Mouse (Mus musculus) forebrain, embryonic 13.5 days (tissue): ENCODE data around the gene Rhox7a. TPM values are rescaled to one million over a fixed set of nuclear protein-coding genes. Genes with fewer than 3 reads are reported as not detected.
"Not testable (repeated sequence)": the region's sequence is repeated elsewhere in the genome, so short reads cannot be mapped to it uniquely, and the experiment has no call there.

Experiments used
- ATAC-seq: fragments of 200-750 bp; cut with Nextera tagmentation; 2 replicates; pipeline ENCODE4 v1.8.0; 2017
- H3K27ac ChIP-seq: fragments of 300-500 bp; sonication (generic); 2 replicates; pipeline ENCODE4 v1.5.1; 2015; ENCODE audit warnings: inconsistent platforms, mild to moderate bottlenecking, moderate library complexity
- H3K27me3 ChIP-seq: fragments of 300-500 bp; sonication (generic); 2 replicates; pipeline ENCODE4 v1.6.1; 2015; ENCODE audit warnings: mild to moderate bottlenecking, inconsistent platforms
- H3K36me3 ChIP-seq: fragments of 300-500 bp; sonication (generic); 2 replicates; pipeline ENCODE4 v1.6.1; 2015; ENCODE audit warnings: mild to moderate bottlenecking, inconsistent platforms; ENCODE audit not compliant: poor library complexity, severe bottlenecking
- H3K4me1 ChIP-seq: fragments of 300-500 bp; sonication (generic); 2 replicates; pipeline ENCODE4 v1.6.1; 2015; ENCODE audit warnings: inconsistent platforms
- H3K4me2 ChIP-seq: fragments of 300-500 bp; sonication (generic); 2 replicates; pipeline ENCODE4 v1.6.1; 2015; ENCODE audit warnings: inconsistent platforms, mild to moderate bottlenecking, moderate library complexity
- H3K4me3 ChIP-seq: fragments of 300-500 bp; sonication (generic); 2 replicates; pipeline ENCODE4 v1.5.1; 2015; ENCODE audit warnings: mild to moderate bottlenecking, inconsistent platforms
- H3K9ac ChIP-seq: fragments of 300-500 bp; sonication (generic); 2 replicates; pipeline ENCODE4 v1.6.1; 2015; ENCODE audit warnings: mild to moderate bottlenecking, inconsistent platforms
- H3K9me3 ChIP-seq: fragments of 300-500 bp; sonication (generic); replicated peaks from 2 replicates; pipeline ENCODE4 v1.6.1; 2016; ENCODE audit warnings: inconsistent platforms
- WGBS: fragments of 180-500 bp; shearing (Covaris S2); methylation state at CpG from one replicate; pipeline ENCODE4 v1.1.7; 2015; 5-methylcytosine and 5-hydroxymethylcytosine counted together
- polyA plus RNA-seq: library from polyadenylated mRNA; unstranded; fragments of >200 nt; fragmentation: Nextera tagmentation; extraction: Ambion mirVana; gene quantifications from 2 replicates; pipeline ENCODE4 v1.2.1, GENCODE M21; 2015

The Rhox7a gene
- not detected in 2 replicates for polyA plus RNA-seq

GRCm38 (mm10) chrX:37831386-37831785 is at the start of gene Rhox7a:
Gene Rhox7a (plus strand): TSS chrX:37831686.
- not testable (repeated sequence) for H3K27ac ChIP-seq, H3K27me3 ChIP-seq, ATAC-seq, H3K4me3 ChIP-seq, H3K4me2 ChIP-seq, H3K4me1 ChIP-seq, H3K36me3 ChIP-seq, H3K9me3 ChIP-seq, H3K9ac ChIP-seq
- WGBS: 85% methylated on average over 8 of the region's 8 CpGs

- 78% methylated on average over 14 of the region's 15 CpGs for WGBS
- H3K4me1 ChIP-seq: no peaks in the 10 kb centered on the region
These were observed 24.0 kb upstream of the Rhox7a start for GRCm38 (mm10) chrX:37807286-37808080.

GRCm38 (mm10) chrX:37809396-37809795 is 22.1 kb upstream of the Rhox7a start:
- WGBS: 83% methylated on average over 2 of the region's 2 CpGs
- H3K4me3 ChIP-seq: no peak overlapping the region
- no peaks in the 10 kb centered on the region for H3K9me3 ChIP-seq
- no peaks in the 10 kb centered on the region for H3K36me3 ChIP-seq
- H3K27ac ChIP-seq: no peak overlapping the region
- ATAC-seq: no peak
- H3K4me2 ChIP-seq: no peak overlapping the region
- H3K9ac ChIP-seq: no peak overlapping the region
- H3K4me1 ChIP-seq: no peaks in the 10 kb centered on the region
- H3K27me3 ChIP-seq: no peaks in the 10 kb centered on the region

More at GRCm38 (mm10) chrX:37807286-37808080, 24.0 kb upstream of the Rhox7a start:
- no peaks in the 10 kb centered on the region for H3K27me3 ChIP-seq
- H3K36me3 ChIP-seq: no peaks in the 10 kb centered on the region
- H3K4me3 ChIP-seq: no peak overlapping the region
- H3K9me3 ChIP-seq: no peaks in the 10 kb centered on the region
- H3K4me2 ChIP-seq: no peak overlapping the region
- H3K9ac ChIP-seq: no peak overlapping the region
- ATAC-seq: no peak
- no peak overlapping the region for H3K27ac ChIP-seq

DNA sequence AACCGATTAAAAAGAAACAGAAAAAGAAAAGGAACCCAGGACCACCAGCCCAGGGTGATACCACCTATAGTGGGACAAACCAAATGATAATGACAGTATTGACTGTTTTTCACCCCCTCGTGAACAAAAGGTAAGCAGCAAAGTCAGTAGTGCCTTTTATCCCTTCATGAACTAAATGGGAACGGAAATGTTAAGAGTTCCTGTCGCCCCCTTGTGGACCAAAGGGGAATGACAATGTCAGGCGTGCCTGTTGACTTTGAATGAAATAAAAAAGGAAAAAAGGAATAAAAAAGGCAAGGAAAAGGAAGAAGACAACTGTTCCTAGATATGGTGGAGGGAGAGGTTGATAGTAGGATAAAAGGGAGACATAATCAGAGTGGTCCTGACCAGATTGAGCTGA is 20.3 kb upstream of the Rhox7a start:
- H3K4me1 ChIP-seq: no peaks in the 10 kb centered on the region
- H3K9me3 ChIP-seq: no peaks in the 10 kb centered on the region
- no peaks in the 10 kb centered on the region for H3K36me3 ChIP-seq
- 29% methylated on average over 5 of the region's 5 CpGs for WGBS
- H3K4me2 ChIP-seq: no peak overlapping the region
- no peak for ATAC-seq
- H3K9ac ChIP-seq: no peak overlapping the region
- H3K4me3 ChIP-seq: no peak overlapping the region
- H3K27ac ChIP-seq: no peak overlapping the region
- no peaks in the 10 kb centered on the region for H3K27me3 ChIP-seq

DNA sequence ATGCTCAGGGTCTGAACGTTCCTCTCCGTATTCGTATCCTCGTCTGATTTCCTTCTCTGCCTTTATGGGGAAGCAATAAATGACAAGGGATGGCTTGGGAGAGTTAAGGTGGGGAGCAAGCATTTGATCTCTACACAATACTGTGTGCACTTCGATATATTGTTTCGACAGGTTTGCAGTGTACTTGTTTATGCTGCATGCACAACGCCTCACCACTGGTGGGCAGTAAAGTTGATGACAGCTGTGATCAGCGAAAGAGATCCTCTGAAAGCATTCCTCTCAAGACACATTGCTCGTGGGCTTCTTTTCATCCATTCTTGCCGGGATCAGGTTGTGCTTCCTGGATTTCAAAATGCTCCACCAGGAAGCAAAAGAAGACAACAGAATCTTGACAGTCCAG is 15.8 kb upstream of the Rhox7a start:
- H3K4me2 ChIP-seq: no peak overlapping the region
- H3K9me3 ChIP-seq: no peaks in the 10 kb centered on the region
- H3K27me3 ChIP-seq: no peaks in the 10 kb centered on the region
- H3K4me1 ChIP-seq: no peaks in the 10 kb centered on the region
- no peak overlapping the region for H3K27ac ChIP-seq
- no peak overlapping the region for H3K4me3 ChIP-seq
- ATAC-seq: no peak
- no peaks in the 10 kb centered on the region for H3K36me3 ChIP-seq
- H3K9ac ChIP-seq: no peak overlapping the region
- WGBS: 79% methylated on average over 10 of the region's 10 CpGs

DNA sequence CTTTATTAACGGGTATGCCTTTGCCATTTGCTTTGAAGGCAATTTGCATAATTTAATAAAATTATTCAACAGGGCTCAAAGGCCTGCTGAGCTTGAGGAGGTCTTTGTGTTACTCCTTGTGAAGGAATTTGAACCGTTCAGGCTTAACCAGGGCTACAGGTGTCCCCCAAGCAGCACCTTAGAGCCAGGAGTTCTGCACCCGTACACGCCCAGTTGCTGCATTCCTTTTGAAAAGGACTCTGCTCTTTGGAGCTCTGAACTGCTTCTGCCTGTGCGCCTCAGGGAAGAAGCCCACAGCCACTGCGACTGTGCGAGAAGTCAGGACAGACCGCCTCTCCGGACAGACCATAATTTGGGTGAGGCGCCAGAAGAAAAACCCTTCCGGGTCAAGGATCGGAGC is 4.9 kb upstream of the Rhox7a start, which contains the start of gene Rhox6:
Gene Rhox6 (plus strand): TSS at position 301 of the 400 bp plus-strand sequence.
- not testable (repeated sequence) for ATAC-seq, H3K36me3 ChIP-seq, H3K27ac ChIP-seq, H3K4me2 ChIP-seq, H3K4me3 ChIP-seq, H3K4me1 ChIP-seq, H3K9ac ChIP-seq, H3K27me3 ChIP-seq, H3K9me3 ChIP-seq
- WGBS: 84% methylated on average over 4 of the region's 12 CpGs

GRCm38 (mm10) chrX:37871641-37872040 is 40.2 kb downstream of the Rhox7a start:
- no peak overlapping the region for H3K9ac ChIP-seq
- WGBS: 97% methylated on average over 2 of the region's 2 CpGs

GRCm38 (mm10) chrX:37878844-37879243 is 47.4 kb downstream of the Rhox7a start, which contains the start of gene Rhox8:
Gene Rhox8 (minus strand): TSS chrX:37878944.
- no peaks in the 10 kb centered on the region for H3K36me3 ChIP-seq
- no peak for ATAC-seq
- no peak within 1 kb of the TSS for H3K4me2 ChIP-seq
- WGBS: 81% methylated on average over 4 of the region's 4 CpGs
- no peaks in the 10 kb centered on the region for H3K9me3 ChIP-seq
- no peak within 1 kb of the TSS for H3K27ac ChIP-seq
- H3K9ac ChIP-seq: no peak within 1 kb of the TSS
- H3K27me3 ChIP-seq: no peaks in the 10 kb centered on the region
- H3K4me1 ChIP-seq: no peaks in the 10 kb centered on the region
- H3K4me3 ChIP-seq: no peak within 1 kb of the TSS

More at GRCm38 (mm10) chrX:37871641-37872040, 40.2 kb downstream of the Rhox7a start:
- H3K4me3 ChIP-seq: no peak overlapping the region
- no peak overlapping the region for H3K4me2 ChIP-seq
- no peaks in the 10 kb centered on the region for H3K4me1 ChIP-seq
- no peak for ATAC-seq
- H3K27me3 ChIP-seq: no peaks in the 10 kb centered on the region
- no peaks in the 10 kb centered on the region for H3K36me3 ChIP-seq
- H3K9me3 ChIP-seq: no peaks in the 10 kb centered on the region
- no peak overlapping the region for H3K27ac ChIP-seq

Other genes starting within 250 kb of the Rhox7a start
- gene Rhox4f, start 224.0 kb upstream of the Rhox7a start, polyA plus RNA-seq: not detected in 2 replicates
- gene Rhox3g, start 203.1 kb upstream of the Rhox7a start, polyA plus RNA-seq: not detected in 2 replicates
- not detected in 2 replicates for gene Rhox2g, start 188.2 kb upstream of the Rhox7a start, polyA plus RNA-seq
- not detected in 2 replicates for gene Rhox4g, start 180.4 kb upstream of the Rhox7a start, polyA plus RNA-seq
- gene Rhox3h, start 162.9 kb upstream of the Rhox7a start, polyA plus RNA-seq: not detected in 2 replicates
- not detected in 2 replicates for gene Rhox2h, start 158.4 kb upstream of the Rhox7a start, polyA plus RNA-seq
- gene Rhox5, start 26.8 kb upstream of the Rhox7a start, polyA plus RNA-seq: not detected in 2 replicates
- not detected in 2 replicates for gene Rhox6, start 4.8 kb upstream of the Rhox7a start, polyA plus RNA-seq
- 0.24 TPM in 1 of 2 replicates, not detected in the other for gene Rhox8, start 47.3 kb downstream of the Rhox7a start, polyA plus RNA-seq
- not detected in 2 replicates for gene Rhox7b, start 65.5 kb downstream of the Rhox7a start, polyA plus RNA-seq
- gene Rhox9, start 70.1 kb downstream of the Rhox7a start, polyA plus RNA-seq: not detected in 2 replicates
- gene Btg1-ps1, start 187.1 kb downstream of the Rhox7a start, polyA plus RNA-seq: not detected in 2 replicates
- not detected in 2 replicates for gene Btg1-ps2, start 211.4 kb downstream of the Rhox7a start, polyA plus RNA-seq
- not detected in 2 replicates for gene Rhox10, start 234.8 kb downstream of the Rhox7a start, polyA plus RNA-seq